Mouse (Mus musculus): ENCODE measurements at regions not wholly inside any gene's neighbourhood (a gene's known extent, or its start where the extent isn't known, plus 50 kb on each side); places are given as distances from the start of the nearest gene placed in this dataset.

DNA sequence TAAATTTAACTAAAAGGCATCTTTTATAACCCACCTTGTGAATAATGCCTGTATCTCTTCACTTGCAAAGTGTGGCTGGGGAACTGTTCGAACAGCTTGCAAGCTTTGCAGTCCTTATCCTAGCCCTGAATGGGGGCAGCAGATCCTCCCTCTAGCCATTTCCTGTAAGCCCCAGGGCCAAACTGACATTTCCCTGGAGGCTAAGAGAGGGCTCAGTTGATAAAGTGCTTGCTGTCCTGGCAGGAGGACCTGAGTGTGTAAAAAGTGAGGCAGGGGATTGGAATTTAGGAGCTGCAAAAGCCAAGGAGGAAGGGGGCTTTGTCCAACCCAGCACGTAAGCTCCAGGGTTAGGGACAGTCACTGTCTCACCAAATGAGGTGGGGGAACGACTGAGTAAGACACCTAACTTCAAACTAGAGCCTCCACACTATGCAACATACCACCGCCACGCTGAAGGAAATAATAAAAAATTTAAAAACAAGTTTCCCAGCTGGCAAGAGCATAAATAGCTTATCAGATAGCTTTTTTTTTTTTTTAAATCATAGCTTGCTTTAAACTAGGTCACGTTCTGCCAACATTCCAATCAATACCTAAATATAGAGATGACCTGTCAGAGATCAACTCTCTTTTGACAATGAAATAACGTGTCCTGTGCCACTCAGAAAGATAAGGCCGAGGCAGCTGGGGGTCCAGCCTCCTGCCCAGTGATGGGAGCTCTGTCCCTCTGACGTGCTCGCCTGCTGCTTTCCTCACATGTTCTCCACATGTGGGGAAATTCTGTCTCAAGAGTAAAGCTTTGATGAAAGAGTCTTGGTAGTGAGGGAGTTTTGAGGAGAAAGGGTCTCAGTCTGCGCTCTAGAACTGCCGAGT is 146.0 kb downstream of the Zfp36l1 start:
- DNase-seq (ENCODE audit: low spot score) = peak; percentile 54

DNA sequence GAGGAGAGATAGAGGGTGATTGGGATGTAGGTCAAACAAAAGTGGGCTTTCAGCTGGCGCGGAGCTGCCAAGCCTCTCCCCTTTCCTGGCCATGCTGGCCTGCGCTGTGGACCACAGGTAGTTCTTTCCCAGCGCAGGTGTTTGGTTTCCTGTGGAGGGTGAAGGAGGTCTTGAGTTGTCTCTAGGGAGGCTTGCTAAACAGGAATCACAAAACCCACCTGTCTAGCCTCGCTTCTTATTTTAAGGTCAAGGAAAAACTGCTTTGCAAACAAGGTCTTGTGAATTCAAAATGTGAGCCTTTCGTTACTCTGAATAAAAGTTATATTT is 146.6 kb downstream of the Zfp36l1 start:
- DNase-seq (ENCODE audit: low spot score) = no peak

GRCm38 (mm10) chr12:79965471-79966288 is 147.1 kb downstream of the Zfp36l1 start:
- peak; percentile 72 for DNase-seq (ENCODE audit: low spot score)

GRCm38 (mm10) chr12:79963443-79964025 is 149.3 kb downstream of the Zfp36l1 start:
- peak; percentile 32 for DNase-seq (ENCODE audit: low spot score)

DNA sequence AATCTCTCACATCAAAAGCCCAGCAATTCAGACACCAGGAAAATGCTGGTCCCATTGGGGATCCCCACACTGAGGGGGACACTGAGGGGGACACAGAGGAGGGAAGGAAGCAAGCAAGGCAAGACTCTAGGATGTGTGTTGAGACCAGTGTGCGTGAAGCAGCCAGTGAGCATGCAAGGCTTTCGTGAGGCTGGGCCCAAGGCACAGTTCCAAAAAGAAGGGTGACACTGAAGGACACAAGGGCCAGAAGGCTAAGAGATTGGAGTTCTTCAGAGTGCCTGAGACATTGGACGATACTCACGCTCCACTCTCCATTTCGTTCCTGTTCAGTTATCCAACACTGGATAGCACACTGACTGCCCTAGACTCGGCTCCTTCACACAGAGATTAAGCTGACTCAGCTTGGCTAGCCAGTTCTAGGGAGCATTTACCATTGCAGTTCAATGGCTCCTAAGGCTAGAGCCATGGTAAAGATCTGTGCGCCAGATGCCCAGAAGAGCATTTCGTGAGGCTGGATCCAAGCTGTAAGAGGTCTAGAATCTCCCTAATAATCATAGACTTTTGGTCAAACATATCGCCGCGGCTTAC is 150.1 kb downstream of the Zfp36l1 start:
- no peak for DNase-seq (ENCODE audit: low spot score)

- no peak for DNase-seq (ENCODE audit: low spot score)
These were observed 150.9 kb downstream of the Zfp36l1 start for GRCm38 (mm10) chr12:79961881-79962280.

- no peak for DNase-seq (ENCODE audit: low spot score)
These were observed 151.7 kb downstream of the Zfp36l1 start for GRCm38 (mm10) chr12:79961076-79961475.

DNA sequence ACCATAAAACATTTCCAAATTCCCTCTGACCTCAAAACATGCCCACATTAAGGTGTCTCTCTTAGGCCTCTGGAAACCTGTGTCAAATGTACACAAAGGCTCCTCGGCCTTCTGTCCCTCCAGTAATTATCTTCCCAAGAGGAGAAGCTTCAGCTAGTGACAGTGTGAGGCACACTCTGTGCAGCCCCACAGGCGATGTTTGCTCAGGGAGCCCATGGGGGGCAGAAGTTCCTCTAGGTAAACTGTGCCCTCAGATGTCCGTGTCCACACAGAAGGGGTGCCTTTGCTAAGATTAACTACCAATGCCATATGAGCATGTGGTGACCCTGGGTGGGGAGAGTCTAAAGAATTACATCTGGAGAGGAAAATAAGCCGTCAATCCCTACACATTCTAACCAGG is 152.4 kb downstream of the Zfp36l1 start:
- DNase-seq (ENCODE audit: low spot score) = no peak

GRCm38 (mm10) chr12:79959540-79960305 is 153.1 kb downstream of the Zfp36l1 start:
- no peak for DNase-seq (ENCODE audit: low spot score)

GRCm38 (mm10) chr12:79957211-79957610 is 155.6 kb downstream of the Zfp36l1 start:
- no peak for DNase-seq (ENCODE audit: low spot score)

DNA sequence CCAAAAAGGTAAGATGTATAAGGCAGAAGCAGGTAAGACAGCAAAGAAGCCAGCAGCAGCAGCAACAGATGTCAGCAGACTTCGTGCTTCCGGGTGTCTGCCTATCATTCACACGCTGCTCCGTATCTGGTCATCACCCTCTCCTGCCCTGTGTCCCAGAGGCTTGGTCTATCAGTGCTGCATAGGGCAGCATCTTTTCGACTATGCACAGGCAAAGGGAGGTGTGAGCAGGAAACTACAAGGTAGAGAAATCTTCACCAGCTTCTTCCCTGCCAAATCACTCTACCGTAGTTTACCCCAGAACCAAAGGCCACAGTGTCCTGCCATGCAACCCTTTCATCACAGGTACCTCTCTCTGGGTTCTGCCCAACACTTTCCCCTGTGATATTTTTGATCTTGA is 156.5 kb downstream of the Zfp36l1 start:
- no peak for DNase-seq (ENCODE audit: low spot score)

DNA sequence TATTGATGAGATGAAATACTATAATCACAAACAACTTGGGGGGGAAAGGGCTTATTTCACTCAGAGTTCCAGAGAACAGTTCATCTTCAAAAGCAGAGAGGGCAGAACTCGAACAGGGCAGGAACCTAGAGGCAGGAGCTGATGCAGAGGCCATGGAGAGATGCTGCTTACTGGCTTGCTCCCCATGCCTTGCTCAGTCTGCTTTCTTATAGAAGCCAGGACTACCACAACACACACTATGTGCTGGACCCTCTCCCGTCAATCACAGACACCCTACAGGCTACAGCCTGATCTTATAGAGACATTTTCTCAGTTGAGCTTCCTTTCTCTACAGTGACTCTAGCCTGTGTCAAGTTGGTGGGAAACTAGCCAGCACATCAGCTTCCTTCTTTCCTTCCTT is 157.3 kb downstream of the Zfp36l1 start:
- DNase-seq (ENCODE audit: low spot score) = no peak

- DNase-seq (ENCODE audit: low spot score) = no peak
These were observed 162.2 kb downstream of the Zfp36l1 start for GRCm38 (mm10) chr12:79950579-79951112.

GRCm38 (mm10) chr12:79949101-79949824 is 163.6 kb downstream of the Zfp36l1 start:
- DNase-seq (ENCODE audit: low spot score) = peak; percentile 70

DNA sequence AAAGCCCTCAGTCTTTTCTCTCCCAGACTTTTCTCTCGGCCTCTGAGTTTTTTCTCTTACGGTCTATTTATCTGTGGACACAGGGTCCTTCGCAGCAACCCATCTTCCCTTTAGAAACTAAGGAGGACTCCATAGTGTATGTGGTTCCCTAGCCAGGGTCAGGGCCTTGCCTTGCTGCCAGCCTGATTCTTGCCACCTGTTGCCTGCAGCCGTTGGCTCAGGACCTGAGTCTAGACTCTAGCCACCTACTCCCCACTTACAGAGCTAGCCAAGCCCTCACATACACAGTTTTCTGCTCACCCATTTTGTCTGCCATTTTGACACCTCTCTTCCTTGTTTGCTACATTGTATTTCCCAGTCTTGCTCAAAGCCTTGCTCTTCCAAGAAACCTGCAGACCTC is 165.2 kb downstream of the Zfp36l1 start:
- DNase-seq (ENCODE audit: low spot score) = no peak

DNA sequence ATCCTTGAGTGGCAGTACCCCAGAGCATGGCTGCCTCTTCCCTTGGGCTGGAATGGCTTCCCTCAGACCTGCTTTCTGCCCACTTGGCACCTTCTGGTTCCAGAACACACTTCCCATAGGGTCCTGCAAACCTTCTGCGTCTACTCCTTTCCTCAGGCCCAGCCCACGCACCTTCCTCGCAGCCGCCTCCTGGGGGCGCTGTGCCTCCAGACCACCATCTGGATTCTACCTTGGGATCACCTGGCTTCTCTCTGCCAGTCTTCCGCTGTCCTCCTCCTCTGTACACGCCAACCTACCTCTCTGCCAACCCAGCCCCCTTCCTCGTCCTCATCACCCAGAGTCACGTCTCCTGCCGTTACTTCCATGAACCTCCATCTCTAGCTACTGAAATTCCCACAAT is 166.0 kb downstream of the Zfp36l1 start:
- no peak for DNase-seq (ENCODE audit: low spot score)

DNA sequence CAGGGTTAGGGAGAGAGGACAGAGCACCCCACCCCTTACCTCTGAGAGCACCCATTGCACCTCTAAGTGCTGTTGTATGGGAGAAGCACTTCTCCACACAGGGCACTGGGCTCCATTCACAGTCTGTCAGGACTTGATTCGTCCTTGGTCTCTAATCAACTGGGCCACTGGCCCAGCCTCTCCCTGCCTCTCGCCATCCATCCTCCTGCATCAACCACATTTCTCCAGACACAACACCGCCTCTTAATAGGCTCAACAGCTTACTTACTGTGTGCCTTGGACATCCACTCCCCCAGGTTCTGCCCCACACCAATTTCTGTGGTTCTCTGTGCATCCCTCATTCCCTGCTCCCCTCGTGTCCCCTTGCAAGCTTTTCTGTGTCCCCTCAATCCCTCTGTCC is 166.9 kb downstream of the Zfp36l1 start:
- no peak for DNase-seq (ENCODE audit: low spot score)

DNA sequence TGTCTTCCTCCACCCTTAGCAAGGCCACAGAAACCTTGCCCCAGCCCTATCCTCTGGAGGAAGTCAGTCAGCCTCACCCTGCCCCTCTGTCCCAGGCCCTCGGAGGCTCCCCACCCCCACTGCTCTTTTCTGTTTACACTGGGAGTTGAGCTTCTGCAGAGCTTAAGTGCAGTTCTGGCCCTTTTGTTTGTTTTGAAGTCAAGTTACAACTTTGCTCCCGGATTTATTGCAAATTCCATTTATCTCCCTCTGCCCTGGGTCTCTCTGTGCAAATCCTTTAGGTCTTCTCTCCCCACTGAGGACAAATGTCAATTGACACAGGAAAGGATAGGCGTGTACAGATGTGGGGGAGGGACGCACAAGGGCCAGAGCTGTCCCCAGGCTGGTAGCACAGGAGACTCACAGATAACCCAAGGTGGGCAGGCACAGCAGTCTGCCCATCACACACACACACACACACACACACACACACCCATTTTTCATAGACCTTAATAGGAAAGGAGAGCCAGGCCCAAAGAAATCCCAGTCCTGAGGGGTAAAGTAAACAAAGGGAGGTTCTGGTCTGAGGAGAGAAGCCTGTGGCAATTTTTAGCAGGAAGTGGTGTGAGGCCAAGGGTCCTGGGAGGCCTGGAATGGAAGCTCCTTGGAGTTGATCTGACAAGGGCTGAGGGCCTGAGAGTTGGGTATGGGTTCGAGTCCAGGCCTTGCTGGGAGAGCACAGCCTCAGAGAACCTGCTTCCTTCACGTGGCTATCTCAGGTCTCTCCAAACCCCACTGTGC is 167.9 kb downstream of the Zfp36l1 start:
- DNase-seq (ENCODE audit: low spot score) = peak; percentile 84

DNA sequence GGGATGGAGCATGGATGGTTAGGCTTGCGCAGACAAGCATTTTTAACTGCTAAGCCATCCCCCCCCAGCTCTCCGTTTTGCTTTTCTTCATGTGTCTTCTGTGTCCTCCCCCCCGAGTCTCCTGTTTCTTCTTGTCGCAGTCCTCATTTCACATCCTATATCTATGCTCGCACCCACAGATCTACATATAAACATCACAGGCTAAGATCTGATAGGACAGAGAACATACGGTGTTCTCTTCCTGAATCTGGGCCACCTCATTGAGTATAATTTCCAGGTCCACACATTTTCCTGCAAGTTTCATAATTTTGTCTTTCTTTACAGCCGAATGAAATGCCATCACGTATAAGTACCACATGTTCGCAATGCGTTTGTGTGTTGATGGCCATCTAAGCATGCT is 168.7 kb downstream of the Zfp36l1 start:
- DNase-seq (ENCODE audit: low spot score) = no peak

DNA sequence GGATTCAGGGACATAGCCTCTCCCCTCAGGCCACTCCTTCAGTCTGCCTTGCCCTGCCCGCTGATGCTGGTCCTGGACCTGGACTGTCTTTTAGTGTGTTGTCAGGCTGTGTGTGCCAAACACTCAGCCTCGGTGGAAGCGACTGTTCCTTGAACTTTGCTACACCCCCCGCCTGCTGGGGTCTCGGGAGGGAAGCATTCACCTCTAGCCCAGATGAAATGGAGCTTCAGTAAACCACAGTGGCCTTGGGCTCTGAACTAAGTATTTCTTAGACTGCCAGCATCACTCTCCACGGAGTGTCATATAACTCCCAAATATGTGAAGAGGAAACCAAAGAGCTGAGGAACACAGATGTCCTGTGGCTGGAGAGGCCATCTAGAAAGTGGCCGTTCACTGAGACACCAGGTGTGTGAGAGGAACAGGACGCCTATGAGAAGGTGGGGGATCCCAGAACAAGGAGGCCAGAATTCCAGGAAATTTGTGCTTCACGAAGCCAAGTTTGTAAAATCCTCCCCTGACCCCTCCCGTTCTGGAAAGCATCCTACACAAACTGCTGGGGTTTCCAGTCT is 170.2 kb downstream of the Zfp36l1 start:
- no peak for DNase-seq (ENCODE audit: low spot score)

Data from embryo, embryonic 10.5 days (tissue).